Mouse (Mus musculus) G1E (cell line): ENCODE measurements around the gene Cltb.

ENCODE experiments used
- CTCF ChIP-seq: IDR thresholded peaks from 2 replicates; pipeline ENCODE4 v1.5.1; 2012; ENCODE audit warnings: low read depth, low read length, inconsistent platforms, mixed read lengths
- GATA2 ChIP-seq: IDR thresholded peaks from 2 replicates; pipeline ENCODE4 v1.6.1; 2012; ENCODE audit warnings: low read depth, low read length, inconsistent platforms, borderline replicate concordance

GRCm38 (mm10) chr13:54596107-54596690, 14.9 kb downstream of the Cltb start:
- TF ChIP-seq CTCF (no peak), GATA2 (no peak)
